Mouse (Mus musculus) forebrain, postnatal 0 days (tissue): ENCODE measurements at regions not wholly inside any gene's neighbourhood (a gene's known extent, or its start where the extent isn't known, plus 50 kb on each side); places are given as distances from the start of the nearest gene placed in this dataset.
A peak's percentile ranks its signal among the peaks of the same experiment; 100 is the strongest.

Source experiments
- ATAC-seq: fragments of 200-750 bp; cut with Nextera tagmentation; 2 replicates; pipeline ENCODE4 v1.8.0; 2017; ENCODE audit warnings: mild to moderate bottlenecking, moderate library complexity
- DNase-seq: peaks from one replicate; pipeline ENCODE4 v3.0.0-alpha.2; 2015
- H3K27ac ChIP-seq: fragments of 300-500 bp; sonication (generic); 2 replicates; pipeline ENCODE4 v1.5.1; 2014; ENCODE audit warnings: low read depth, mild to moderate bottlenecking, antibody characterized with exemption, low read length, moderate library complexity, mixed read lengths
- H3K27me3 ChIP-seq: fragments of 300-500 bp; sonication (generic); 2 replicates; pipeline ENCODE4 v1.6.1; 2014; ENCODE audit warnings: mild to moderate bottlenecking, low read length, mixed read lengths; ENCODE audit not compliant: insufficient read depth
- H3K36me3 ChIP-seq: fragments of 300-500 bp; sonication (generic); 2 replicates; pipeline ENCODE4 v1.6.1; 2014; ENCODE audit warnings: mild to moderate bottlenecking, moderate library complexity; ENCODE audit not compliant: insufficient read depth
- H3K4me1 ChIP-seq: fragments of 300-500 bp; sonication (generic); 2 replicates; pipeline ENCODE4 v1.6.1; 2014; ENCODE audit warnings: antibody characterized with exemption; ENCODE audit not compliant: insufficient read depth
- H3K4me2 ChIP-seq: fragments of 300-500 bp; sonication (generic); 2 replicates; pipeline ENCODE4 v1.6.1; 2014; ENCODE audit warnings: low read depth, mild to moderate bottlenecking, moderate library complexity
- H3K4me3 ChIP-seq: fragments of 300-500 bp; sonication (generic); 2 replicates; pipeline ENCODE4 v1.5.1; 2014; ENCODE audit warnings: low read depth, low read length, mixed read lengths
- H3K9ac ChIP-seq: fragments of 300-500 bp; sonication (generic); 2 replicates; pipeline ENCODE4 v1.6.1; 2014; ENCODE audit warnings: mild to moderate bottlenecking
- H3K9me3 ChIP-seq: fragments of 300-500 bp; sonication (generic); 2 replicates; pipeline ENCODE4 v1.6.1; 2016; ENCODE audit warnings: low read length
- CTCF ChIP-seq: sonication (generic); IDR thresholded peaks from 2 replicates; pipeline ENCODE4 v1.5.1; 2016; ENCODE audit warnings: antibody characterized with exemption, control low read depth, low read depth
- WGBS: fragments of 180-500 bp; shearing (Covaris S2); extraction: QIAGEN DNeasy Blood & Tissue Kit; methylation state at CpG from one replicate; pipeline ENCODE4 v1.1.7; 2014; 5-methylcytosine and 5-hydroxymethylcytosine counted together

GRCm38 (mm10) chr14:18511094-18511493 lies 179.4 kb upstream of the Ube2e1 start:
- Histone ChIP-seq H3K4me2 (no peak overlapping the region), H3K36me3 (no peaks in the 10 kb centered on the region), H3K4me1 (no peaks in the 10 kb centered on the region), H3K4me3 (no peak overlapping the region), H3K9ac (no peak overlapping the region), H3K9me3 (no peaks in the 10 kb centered on the region), H3K27ac (no peak overlapping the region), H3K27me3 (no peaks in the 10 kb centered on the region)
- no peak for DNase-seq
- TF ChIP-seq CTCF: peak; percentile 39; the same call in 1 of the 2 replicates
- ATAC-seq: no peak

GRCm38 (mm10) chr14:18508359-18508647 lies 176.6 kb upstream of the Ube2e1 start:
- Histone ChIP-seq H3K36me3 (no peaks in the 10 kb centered on the region), H3K4me1 (no peaks in the 10 kb centered on the region), H3K9me3 (no peaks in the 10 kb centered on the region), H3K27ac (no peak overlapping the region), H3K9ac (no peak overlapping the region), H3K4me2 (no peak overlapping the region), H3K27me3 (no peaks in the 10 kb centered on the region), H3K4me3 (no peak overlapping the region)
- 31% methylated on average over 1 of the region's 1 CpGs for WGBS
- DNase-seq (peak; percentile 31), ATAC-seq (peak; percentile 19; the same call in 1 of the 2 replicates)
- TF ChIP-seq CTCF: no peak

GRCm38 (mm10) chr14:18507582-18508358 lies 176.1 kb upstream of the Ube2e1 start:
- H3K27me3 ChIP-seq: no peaks in the 10 kb centered on the region
- H3K9ac ChIP-seq: no peak overlapping the region
- no peak overlapping the region for H3K4me2 ChIP-seq
- H3K4me1 ChIP-seq: no peaks in the 10 kb centered on the region
- DNase-seq: peak; percentile 9
- peak; percentile 88 for ATAC-seq
- H3K9me3 ChIP-seq: no peaks in the 10 kb centered on the region
- no peak overlapping the region for H3K27ac ChIP-seq
- H3K36me3 ChIP-seq: no peaks in the 10 kb centered on the region
- no peak overlapping the region for H3K4me3 ChIP-seq
- WGBS: 55% methylated on average over 3 of the region's 3 CpGs
- TF ChIP-seq CTCF: no peak

DNA sequence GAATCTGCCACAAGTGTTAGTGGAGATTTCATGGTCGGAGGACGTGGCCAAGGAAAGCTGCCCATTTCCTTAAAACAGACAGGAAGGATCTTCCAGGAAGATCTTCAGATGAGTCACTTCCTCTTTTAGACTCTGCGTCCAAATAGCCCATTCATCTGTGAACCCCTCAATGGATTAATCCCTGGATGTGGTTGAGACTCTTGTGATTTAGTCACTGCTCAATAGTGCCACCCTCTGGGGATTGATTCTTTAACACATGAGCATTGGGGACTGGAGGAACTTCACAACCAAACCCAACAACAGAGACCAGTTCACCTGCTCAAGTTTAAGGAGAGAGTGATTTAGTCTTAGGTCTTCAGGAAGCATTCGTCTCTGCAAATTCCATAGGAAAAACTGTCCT lies 174.5 kb upstream of the Ube2e1 start:
- H3K36me3 ChIP-seq: no peaks in the 10 kb centered on the region
- DNase-seq (peak; percentile 40), ATAC-seq (no peak)
- no peak overlapping the region for H3K4me2 ChIP-seq
- H3K4me1 ChIP-seq: no peaks in the 10 kb centered on the region
- TF ChIP-seq CTCF: peak; percentile 48
- no peaks in the 10 kb centered on the region for H3K9me3 ChIP-seq
- no peak overlapping the region for H3K9ac ChIP-seq
- H3K27me3 ChIP-seq: no peaks in the 10 kb centered on the region
- 64% methylated on average over 4 of the region's 4 CpGs for WGBS
- H3K4me3 ChIP-seq: no peak overlapping the region
- H3K27ac ChIP-seq: no peak overlapping the region

DNA sequence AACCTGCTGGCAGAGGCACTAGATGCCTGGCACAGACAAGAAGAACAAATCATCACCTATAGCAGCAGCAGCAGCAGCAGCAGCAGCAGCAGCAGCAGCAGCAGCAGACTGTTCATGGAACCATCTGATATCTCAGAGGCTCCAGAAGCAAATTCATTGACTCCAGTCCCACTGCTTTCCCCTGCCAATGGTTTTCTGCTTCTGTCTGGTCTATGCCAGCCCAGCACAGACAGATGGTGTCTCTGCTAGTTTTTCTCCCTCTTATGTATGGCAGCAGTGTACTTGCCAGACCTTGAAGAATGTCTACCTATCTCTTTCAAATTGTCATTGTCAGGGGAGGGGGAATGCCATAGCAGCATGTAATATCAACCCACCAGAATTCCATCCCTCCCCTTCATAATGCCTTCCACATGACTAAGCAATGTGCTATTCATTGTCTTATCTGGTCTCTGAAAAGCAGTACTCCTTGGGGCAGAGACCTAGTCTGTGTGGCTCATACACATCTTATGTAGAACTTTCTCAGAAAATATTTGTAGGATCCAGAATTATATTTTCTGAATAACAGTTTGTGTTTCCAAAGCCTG lies 168.7 kb upstream of the Ube2e1 start:
- no peak for TF ChIP-seq CTCF
- ATAC-seq: peak; percentile 86
- Histone ChIP-seq H3K4me3 (no peak overlapping the region), H3K4me1 (no peaks in the 10 kb centered on the region), H3K9ac (no peak overlapping the region), H3K4me2 (no peak overlapping the region), H3K27me3 (no peaks in the 10 kb centered on the region), H3K9me3 (no peaks in the 10 kb centered on the region), H3K27ac (no peak overlapping the region), H3K36me3 (no peaks in the 10 kb centered on the region)
- DNase-seq: peak; percentile 62

DNA sequence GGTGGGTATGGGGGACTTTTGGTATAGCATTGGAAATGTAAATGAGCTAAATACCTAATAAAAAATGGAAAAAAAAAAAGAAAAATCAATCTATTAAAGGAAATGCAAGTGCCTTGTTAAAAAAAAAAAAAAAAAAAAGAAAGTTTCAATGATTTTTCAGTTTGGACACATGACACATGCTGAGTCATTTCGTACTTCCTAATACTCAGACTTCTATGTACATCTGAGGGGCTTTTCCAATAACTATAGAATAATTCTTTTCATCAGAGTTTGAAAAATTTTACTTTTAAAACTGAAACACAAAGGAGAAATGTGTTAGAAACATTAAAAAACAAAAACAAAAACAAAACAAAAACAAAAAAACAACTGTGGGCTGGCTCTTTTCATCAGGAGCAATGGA lies 162.4 kb upstream of the Ube2e1 start:
- no peak overlapping the region for H3K9ac ChIP-seq
- no peaks in the 10 kb centered on the region for H3K27me3 ChIP-seq
- no peak for TF ChIP-seq CTCF
- H3K9me3 ChIP-seq: no peaks in the 10 kb centered on the region
- ATAC-seq (no peak), DNase-seq (no peak)
- H3K4me1 ChIP-seq: no peaks in the 10 kb centered on the region
- H3K4me2 ChIP-seq: no peak overlapping the region
- H3K36me3 ChIP-seq: no peaks in the 10 kb centered on the region
- H3K4me3 ChIP-seq: no peak overlapping the region
- no peak overlapping the region for H3K27ac ChIP-seq
- 92% methylated on average over 1 of the region's 1 CpGs for WGBS

GRCm38 (mm10) chr14:18486132-18486800 lies 154.6 kb upstream of the Ube2e1 start:
- WGBS: 19% methylated on average over 4 of the region's 4 CpGs
- Histone ChIP-seq H3K9me3 (no peaks in the 10 kb centered on the region), H3K4me1 (no peaks in the 10 kb centered on the region), H3K9ac (no peak overlapping the region), H3K27ac (no peak overlapping the region), H3K36me3 (no peaks in the 10 kb centered on the region), H3K4me3 (no peak overlapping the region), H3K27me3 (no peaks in the 10 kb centered on the region), H3K4me2 (no peak overlapping the region)
- no peak for TF ChIP-seq CTCF
- no peak for DNase-seq
- ATAC-seq: peak; percentile 27
